Mouse (Mus musculus): ENCODE data around the gene Cwc25. TPM values are rescaled to one million over a fixed set of nuclear protein-coding genes. Genes with fewer than 3 reads are reported as not detected.
A peak's percentile ranks its signal among the peaks of the same experiment; 100 is the strongest.
"Not testable (repeated sequence)": the region's sequence is repeated elsewhere in the genome, so short reads cannot be mapped to it uniquely, and the experiment has no call there.

Gene Cwc25
- total RNA-seq, 2 experiments from 2014 or later = 6.2 to 6.5 TPM

- TF ChIP-seq CTCF (IDR thresholded peaks at IDR 0.05) = no peak
- Histone ChIP-seq H3K4me3 (peak overlapping the region; percentile 33), H3K27ac (peak overlapping the region; percentile 87)
- intact Hi-C loops (cut with DNase I) = no loop called here
- peak; percentile 79 for DNase-seq
These were observed 54.1 kb downstream of the Cwc25 start for GRCm38 (mm10) chr11:97712286-97712685.

GRCm38 (mm10) chr11:97711200-97711900 lies 55.0 kb downstream of the Cwc25 start:
- H3K4me3 ChIP-seq = peak overlapping the region; percentile 8; the same call in 1 of the 2 replicates
- no peak for DNase-seq
- peak overlapping the region; percentile 87 for H3K27ac ChIP-seq
- intact Hi-C loops (cut with DNase I) = no loop called here
- no peak for TF ChIP-seq CTCF (IDR thresholded peaks at IDR 0.05)

- H3K27ac ChIP-seq; H3K4me3 ChIP-seq; intact Hi-C loops (cut with DNase I); DNase-seq: not testable (repeated sequence)
These were observed 56.3 kb downstream of the Cwc25 start for GRCm38 (mm10) chr11:97710067-97710466.

- intact Hi-C loops (cut with DNase I) = loop anchor here (2.0 kb wide), 1 partner anchor 42 kb away; the partner anchor contains the start of gene Pip4k2b
- Histone ChIP-seq H3K4me3 (peak within 1 kb of the TSS; percentile 76), H3K27ac (peak within 1 kb of the TSS; percentile 93)
- no peak for TF ChIP-seq CTCF (IDR thresholded peaks at IDR 0.05)
- DNase-seq = peak; percentile 97
These were observed 63.1 kb downstream of the Cwc25 start, which contains the start of gene Psmb3 for GRCm38 (mm10) chr11:97703039-97703826. Gene Psmb3, plus strand, starts transcription at chr11:97703399.

- intact Hi-C loops (cut with DNase I) = loop anchor here (2.0 kb wide), 1 partner anchor 42 kb away; the partner anchor contains the start of gene Pip4k2b
- peak overlapping the region; percentile 93 for H3K27ac ChIP-seq
These were observed 64.0 kb downstream of the Cwc25 start for GRCm38 (mm10) chr11:97702393-97702745.

GRCm38 (mm10) chr11:97701581-97702392 lies 64.6 kb downstream of the Cwc25 start:
- no peak for TF ChIP-seq CTCF (IDR thresholded peaks at IDR 0.05)

More at GRCm38 (mm10) chr11:97702393-97702745, 64.0 kb downstream of the Cwc25 start:
- no peak for TF ChIP-seq CTCF (IDR thresholded peaks at IDR 0.05)
- DNase-seq = peak; percentile 87
- H3K4me3 ChIP-seq = peak overlapping the region; percentile 76

GRCm38 (mm10) chr11:97700746-97701580 lies 65.4 kb downstream of the Cwc25 start:
- DNase-seq = no peak
- TF ChIP-seq CTCF (IDR thresholded peaks at IDR 0.05) = no peak
- intact Hi-C loops (cut with DNase I) = no loop called here

More at GRCm38 (mm10) chr11:97701581-97702392, 64.6 kb downstream of the Cwc25 start:
- intact Hi-C loops (cut with DNase I) = loop anchor here (2.0 kb wide), 1 partner anchor 43 kb away; the partner anchor contains the start of gene Pip4k2b
- Histone ChIP-seq H3K27ac (peak overlapping the region; percentile 93), H3K4me3 (peak overlapping the region; percentile 76)
- no peak for DNase-seq

GRCm38 (mm10) chr11:97700003-97700745 lies 66.2 kb downstream of the Cwc25 start, which contains the start of gene Pcgf2:
Gene Pcgf2, minus strand, starts transcription at chr11:97700497.
- peak; percentile 89 for DNase-seq

More at GRCm38 (mm10) chr11:97700746-97701580, 65.4 kb downstream of the Cwc25 start:
- Histone ChIP-seq H3K27ac (peak overlapping the region; percentile 91), H3K4me3 (peak overlapping the region; percentile 91)

GRCm38 (mm10) chr11:97699626-97700002 lies 66.7 kb downstream of the Cwc25 start:
- peak; percentile 84 for DNase-seq
- no peak for TF ChIP-seq CTCF (IDR thresholded peaks at IDR 0.05)
- intact Hi-C loops (cut with DNase I) = no loop called here
- Histone ChIP-seq H3K27ac (peak overlapping the region; percentile 91), H3K4me3 (peak overlapping the region; percentile 91)

More at GRCm38 (mm10) chr11:97700003-97700745, 66.2 kb downstream of the Cwc25 start, which contains the start of gene Pcgf2:
- intact Hi-C loops (cut with DNase I) = no loop called here
- H3K27ac ChIP-seq = peak within 1 kb of the TSS; percentile 91
- no peak for TF ChIP-seq CTCF (IDR thresholded peaks at IDR 0.05)
- H3K4me3 ChIP-seq = peak within 1 kb of the TSS; percentile 91

GRCm38 (mm10) chr11:97698741-97699611 lies 67.4 kb downstream of the Cwc25 start:
- H3K4me3 ChIP-seq = peak overlapping the region; percentile 91
- TF ChIP-seq CTCF (IDR thresholded peaks at IDR 0.05) = peak; percentile 55
- intact Hi-C loops (cut with DNase I) = loop anchor here (1.0 kb wide), 1 partner anchor 41 kb away; no protein-coding TSS in a partner anchor
- peak; percentile 80 for DNase-seq
- H3K27ac ChIP-seq = peak overlapping the region; percentile 91
